Mouse (Mus musculus) CH12.LX (cell line): ENCODE results near the gene Gsc.

Experiments used
- CHD1 ChIP-seq: IDR thresholded peaks from 2 replicates; pipeline ENCODE4 v1.6.1; 2012; ENCODE audit warnings: low read depth, low read length, improper control_type of control experiment, inconsistent platforms
- CHD2 ChIP-seq: IDR thresholded peaks from 2 replicates; pipeline ENCODE4 v1.6.1; 2011; ENCODE audit warnings: low read length, improper control_type of control experiment
- CTCF ChIP-seq, 2 experiments: IDR thresholded peaks in 1 of 2; conservative IDR thresholded peaks in 1 of 2; 2 replicates each; pipeline ENCODE4 v1.5.1; 2011 to 2012; ENCODE audit warnings: low read depth in 2 of 2, low read length in 2 of 2, improper control_type of control experiment in 1 of 2, inconsistent platforms in 1 of 2, mild to moderate bottlenecking in 1 of 2, moderate library complexity in 1 of 2
- E2F4 ChIP-seq: IDR thresholded peaks from 2 replicates; pipeline ENCODE4 v1.6.1; 2011; ENCODE audit warnings: low read depth, low read length, improper control_type of control experiment; ENCODE audit not compliant: insufficient replicate concordance
- EP300 ChIP-seq: IDR thresholded peaks from 2 replicates; pipeline ENCODE4 v1.6.1; 2011; ENCODE audit warnings: low read length, improper control_type of control experiment
- IRF4 ChIP-seq: IDR thresholded peaks from 2 replicates; pipeline ENCODE4 v1.6.1; 2014; ENCODE audit warnings: low read depth, mild to moderate bottlenecking, inconsistent platforms, low read length, improper control_type of control experiment
- MAX ChIP-seq: IDR thresholded peaks from 2 replicates; pipeline ENCODE4 v1.6.1; 2011; ENCODE audit warnings: low read length, improper control_type of control experiment
- MAZ ChIP-seq: IDR thresholded peaks from 2 replicates; pipeline ENCODE4 v1.6.1; 2012; ENCODE audit warnings: low read depth, mild to moderate bottlenecking, inconsistent platforms, low read length, improper control_type of control experiment, moderate library complexity
- MXI1 ChIP-seq: IDR thresholded peaks from 2 replicates; pipeline ENCODE4 v1.6.1; 2011; ENCODE audit warnings: mild to moderate bottlenecking, low read depth, low read length, improper control_type of control experiment
- POLR2A ChIP-seq: IDR thresholded peaks from 2 replicates; pipeline ENCODE4 v1.6.1; 2011; ENCODE audit warnings: low read depth, mild to moderate bottlenecking, improper control_type of control experiment, low read length
- RAD21 ChIP-seq: IDR thresholded peaks from 2 replicates; pipeline ENCODE4 v1.6.1; 2011; ENCODE audit warnings: low read depth, mild to moderate bottlenecking, low read length, improper control_type of control experiment, moderate library complexity
- USF2 ChIP-seq: conservative IDR thresholded peaks from 2 replicates; pipeline ENCODE4 v1.6.1; 2011; ENCODE audit warnings: low read depth, low read length, improper control_type of control experiment

GRCm38 (mm10) chr12:104477066-104477465 is 3.9 kb upstream of the Gsc start:
- TF ChIP-seq MAX (no peak), CHD2 (no peak), USF2 (no peak), RAD21 (no peak), POLR2A (no peak), CHD1 (no peak), IRF4 (no peak), E2F4 (no peak), MXI1 (no peak), MAZ (no peak), CTCF (conservative IDR thresholded peaks at IDR 0.05 in 1 of 2, IDR thresholded peaks at IDR 0.05 in 1 of 2; ENCODE audit: low read depth in 2 of 2, low read length in 2 of 2) (no peak), EP300 (no peak)
